Mouse (Mus musculus): ENCODE data around the gene Sptssa.

Gene Sptssa

DNA sequence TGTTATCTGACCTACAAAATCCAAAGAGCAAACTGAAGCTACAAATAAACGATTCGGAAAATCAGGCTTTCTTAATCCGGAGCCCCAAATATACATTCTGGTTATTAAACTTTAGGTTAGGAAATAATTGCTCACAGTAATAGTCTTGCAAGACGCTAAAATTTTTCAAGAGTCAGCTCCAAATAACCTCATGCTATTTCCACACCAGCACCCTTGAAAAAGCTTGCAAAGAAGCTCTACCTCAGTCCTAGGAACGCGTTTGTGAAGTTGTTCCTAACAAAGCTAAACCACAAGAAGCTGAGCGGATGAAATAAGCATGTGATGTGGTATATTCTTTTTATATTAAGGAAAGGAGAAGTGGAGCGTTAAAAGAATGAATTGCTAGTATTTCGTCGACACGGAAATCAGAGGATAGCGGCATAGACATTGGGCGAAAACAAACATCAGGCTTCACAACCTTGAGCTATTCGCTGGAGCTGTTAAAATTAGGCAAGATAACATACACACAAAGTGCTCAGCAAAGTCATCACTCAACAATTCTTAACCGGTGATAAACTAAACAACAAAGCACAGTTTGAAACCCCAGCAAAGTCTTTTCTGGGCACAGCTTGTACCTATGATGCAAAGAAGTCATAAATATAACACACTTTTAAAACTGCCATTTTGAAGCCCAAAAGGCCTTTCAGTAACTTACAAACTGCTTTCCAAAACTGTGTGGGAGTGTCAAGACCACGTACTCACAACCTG, 908 bp downstream of the Sptssa start:
- peak; percentile 55 for DNase-seq (ENCODE audit: low read depth)

- DNase-seq (ENCODE audit: low read depth), result peak; percentile 23
Measured at GRCm38 (mm10) chr12:54654741-54655140, 1.6 kb downstream of the Sptssa start.

GRCm38 (mm10) chr12:54654141-54654540, 2.2 kb downstream of the Sptssa start:
- DNase-seq (ENCODE audit: low read depth), result no peak

GRCm38 (mm10) chr12:54652346-54652745, 4.0 kb downstream of the Sptssa start:
- DNase-seq (ENCODE audit: low read depth), result peak; percentile 29

GRCm38 (mm10) chr12:54651820-54652219, 4.6 kb downstream of the Sptssa start:
- peak; percentile 36 for DNase-seq (ENCODE audit: low read depth)

GRCm38 (mm10) chr12:54651158-54651557, 5.2 kb downstream of the Sptssa start:
- DNase-seq (ENCODE audit: low read depth), result no peak

GRCm38 (mm10) chr12:54644947-54645346, 11.4 kb downstream of the Sptssa start:
- DNase-seq (ENCODE audit: low read depth), result peak; percentile 25

DNA sequence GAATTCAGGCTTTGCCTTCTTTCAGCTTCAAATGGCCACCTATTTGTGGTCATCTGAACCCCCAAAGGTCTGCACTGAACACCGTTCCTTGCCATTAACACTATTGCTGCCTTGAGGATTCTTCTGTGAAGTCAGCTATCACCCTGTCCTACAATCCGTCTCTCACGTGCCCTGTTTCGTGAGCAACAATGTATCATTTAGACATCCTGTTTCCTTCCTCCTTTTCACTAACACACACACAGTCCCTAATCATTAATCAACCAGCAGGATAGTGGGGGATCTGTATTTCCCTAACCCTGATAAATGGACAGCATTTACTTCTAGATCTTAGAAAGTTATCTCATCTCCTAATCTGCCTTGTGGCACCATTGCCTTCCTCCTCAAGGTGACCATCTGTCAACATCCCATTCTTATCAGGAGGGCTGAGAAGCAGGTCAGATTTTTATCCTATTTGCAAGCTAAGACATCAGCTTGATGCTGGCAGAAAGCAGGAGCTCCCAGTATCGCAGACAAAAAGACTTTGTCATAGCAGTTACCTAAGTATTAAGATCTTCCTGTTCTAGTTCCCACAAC, 13.0 kb downstream of the Sptssa start:
- no peak for DNase-seq (ENCODE audit: low read depth)

DNA sequence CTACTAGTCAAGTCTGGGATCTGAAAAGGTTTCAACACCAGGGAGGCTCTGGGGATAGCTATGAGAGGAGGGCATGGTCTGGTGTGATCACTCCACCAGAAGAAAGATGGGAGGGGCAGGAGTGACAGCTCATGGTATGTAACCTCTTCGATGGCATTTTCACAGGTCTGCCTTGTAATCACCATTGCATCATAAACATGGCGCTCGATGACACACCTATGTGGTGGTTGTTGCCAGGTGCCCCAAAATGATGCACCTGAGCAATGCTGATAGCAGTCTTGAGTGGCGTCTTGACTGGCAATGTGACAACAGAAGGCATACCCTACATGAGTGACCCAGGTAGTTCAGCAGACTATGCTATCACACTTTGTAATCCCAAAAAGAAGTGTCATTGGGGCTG, 15.0 kb downstream of the Sptssa start:
- no peak for DNase-seq (ENCODE audit: low read depth)

DNA sequence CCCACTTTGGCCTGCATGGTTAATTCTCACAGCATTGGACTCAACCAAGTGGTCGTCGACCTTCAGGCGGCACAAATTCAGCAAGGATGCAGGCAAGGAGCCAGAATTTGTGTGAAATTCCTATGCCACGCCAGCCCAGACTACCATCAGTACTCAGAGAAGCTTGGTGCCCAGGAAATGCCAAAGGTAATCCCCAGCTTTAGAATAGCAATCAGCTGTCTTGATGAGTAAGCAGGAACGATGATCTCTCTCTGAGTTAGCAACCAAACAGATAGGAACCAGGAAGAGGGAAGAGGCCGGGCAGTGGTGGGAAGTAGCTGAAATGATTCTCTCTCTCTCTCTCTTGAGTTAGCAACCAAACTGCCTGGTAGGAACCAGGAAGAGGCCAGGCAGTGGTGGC, 16.1 kb downstream of the Sptssa start:
- DNase-seq (ENCODE audit: low read depth), result no peak

DNA sequence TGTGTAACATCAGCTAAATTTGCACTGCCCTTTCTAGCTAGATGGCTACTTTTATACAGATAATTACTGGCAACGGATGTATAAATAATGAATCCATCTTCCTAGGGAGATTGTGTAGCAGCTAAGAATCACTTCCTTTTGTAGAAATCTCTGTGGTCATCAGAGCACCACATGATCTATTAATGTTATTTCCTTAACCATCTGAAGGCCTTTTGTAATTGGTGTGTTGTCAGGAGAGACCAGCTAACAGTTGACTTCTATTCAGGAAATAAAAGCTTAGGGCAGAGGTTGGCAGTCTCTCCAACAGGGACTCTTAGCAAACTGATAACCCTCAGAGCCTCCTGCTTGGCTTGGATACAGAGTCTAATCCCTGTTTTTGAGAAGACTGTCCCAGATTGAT, 19.3 kb downstream of the Sptssa start:
- DNase-seq (ENCODE audit: low read depth), result no peak

GRCm38 (mm10) chr12:54632141-54632540, 24.2 kb downstream of the Sptssa start:
- no peak for DNase-seq (ENCODE audit: low read depth)

- no peak for DNase-seq (ENCODE audit: low read depth)
Measured at GRCm38 (mm10) chr12:54621942-54622341, 34.4 kb downstream of the Sptssa start.

DNA sequence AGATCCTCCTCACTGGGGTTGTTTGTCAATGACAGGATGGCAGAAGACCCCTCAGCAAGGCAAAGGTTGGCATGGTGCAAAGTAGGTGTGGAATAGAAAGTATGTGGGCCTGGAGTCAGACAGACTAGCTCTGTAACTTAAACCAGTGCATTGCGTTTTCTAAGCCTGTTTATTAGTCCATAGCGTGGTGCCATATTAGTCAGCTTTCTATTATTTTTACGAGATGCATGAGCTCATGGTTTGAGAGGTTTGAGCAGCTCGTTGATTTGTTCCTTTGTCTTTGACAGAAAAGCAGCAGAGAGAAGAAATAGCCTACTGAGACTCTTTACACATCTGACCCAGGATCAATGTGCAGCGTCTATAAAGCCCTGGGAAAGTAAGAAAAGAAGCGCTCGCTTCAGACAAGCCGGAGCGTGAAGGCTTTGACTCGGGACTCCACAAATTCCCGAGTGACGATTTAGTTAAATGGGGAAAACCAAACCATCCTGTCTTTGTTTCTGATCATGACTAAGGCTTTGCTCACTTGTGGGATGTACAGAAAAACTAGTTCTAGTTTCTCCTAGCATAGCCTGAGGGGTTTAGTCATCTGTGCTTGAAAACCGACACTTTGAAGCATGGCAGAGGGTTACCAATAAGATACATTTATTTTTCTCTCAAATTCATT, 36.2 kb downstream of the Sptssa start:
- DNase-seq (ENCODE audit: low read depth), result no peak

DNA sequence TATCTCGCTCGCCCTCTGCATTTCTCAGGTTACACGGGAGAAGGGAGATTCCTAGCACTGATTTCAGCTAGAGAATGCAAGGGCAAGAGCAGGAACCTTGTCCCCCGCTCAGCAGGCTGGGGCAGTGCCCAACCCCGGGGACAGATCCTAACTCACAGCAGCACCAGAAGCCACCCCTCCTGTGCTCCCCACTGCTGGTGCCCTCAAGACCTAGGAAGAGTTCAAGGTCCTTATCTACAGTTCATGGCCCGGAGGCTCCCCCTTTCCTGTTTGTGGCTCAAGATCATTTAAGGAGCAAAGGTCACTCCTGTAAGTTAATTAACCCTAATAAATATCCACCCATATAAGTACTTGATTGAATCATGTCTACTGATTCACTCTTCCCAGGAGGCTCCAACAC, 47.4 kb downstream of the Sptssa start:
- DNase-seq (ENCODE audit: low read depth), result no peak

DNA sequence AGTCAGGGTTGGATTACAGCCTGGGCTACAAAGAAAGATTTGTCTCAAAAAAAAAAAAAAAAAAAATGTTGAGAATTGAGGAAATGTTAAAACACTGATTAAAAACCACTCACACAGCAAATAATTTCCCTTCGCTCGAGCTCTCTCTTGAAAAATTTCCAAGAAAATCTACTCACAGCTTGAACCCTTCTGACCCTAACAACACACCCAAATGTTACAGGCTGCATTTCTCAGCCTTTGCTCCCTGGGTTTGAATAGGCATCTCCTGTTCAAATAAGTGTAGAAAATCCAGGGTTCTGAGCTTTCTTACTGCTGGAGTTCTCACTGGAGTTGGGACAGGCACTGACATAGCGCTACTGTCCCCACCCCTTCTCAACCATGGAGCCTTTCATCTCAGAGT, 51.2 kb downstream of the Sptssa start:
- no peak for DNase-seq (ENCODE audit: low read depth)

DNA sequence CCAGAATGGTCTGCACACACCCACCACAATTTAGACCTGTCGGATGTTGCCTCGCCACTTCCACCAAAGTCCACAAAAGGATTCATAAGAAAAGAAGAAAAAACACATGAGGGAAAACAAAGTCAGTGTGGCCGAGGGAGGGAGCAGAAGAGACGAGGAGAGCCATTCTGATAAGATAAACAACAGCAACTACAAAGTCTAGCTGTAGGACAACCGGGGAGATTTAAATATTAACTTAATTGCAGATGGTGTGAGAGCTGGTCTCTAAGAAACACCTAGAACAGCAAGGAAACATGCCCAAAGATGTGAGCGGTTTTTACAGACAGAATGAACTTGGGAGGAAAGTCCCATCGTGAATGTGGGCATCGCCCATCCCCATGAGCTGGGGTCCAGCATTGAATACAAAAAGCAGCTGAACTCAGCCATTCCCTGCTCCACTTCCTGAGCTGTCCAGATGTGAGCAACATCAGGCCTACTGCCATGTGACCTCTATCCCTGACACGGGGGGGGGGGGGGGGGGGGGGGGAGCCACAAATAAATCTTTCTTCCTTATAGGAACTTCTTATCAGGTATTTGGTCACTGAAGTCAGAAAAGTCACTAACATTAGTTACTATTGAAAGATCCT, 52.7 kb downstream of the Sptssa start:
- no peak for DNase-seq (ENCODE audit: low read depth)

DNA sequence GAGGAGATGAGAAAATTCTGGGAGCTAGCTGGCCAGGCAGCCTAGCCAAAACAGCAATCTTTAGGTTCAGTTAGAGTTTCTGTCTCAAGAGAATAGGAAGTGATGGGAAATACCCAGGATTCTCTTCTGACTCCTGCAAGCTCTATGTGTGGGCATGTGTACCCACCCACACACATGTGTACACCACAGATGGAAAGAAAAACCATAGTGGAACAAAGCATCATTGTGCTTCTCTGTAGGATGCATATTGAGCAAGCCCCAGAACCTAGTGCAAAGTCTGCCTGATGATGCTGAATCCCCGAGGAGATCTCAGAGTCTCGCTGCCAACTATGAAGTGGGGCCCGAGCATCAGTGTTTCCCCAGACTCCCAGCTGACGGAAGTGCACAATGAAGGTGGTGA, 55.9 kb downstream of the Sptssa start:
- no peak for DNase-seq (ENCODE audit: low read depth)

DNA sequence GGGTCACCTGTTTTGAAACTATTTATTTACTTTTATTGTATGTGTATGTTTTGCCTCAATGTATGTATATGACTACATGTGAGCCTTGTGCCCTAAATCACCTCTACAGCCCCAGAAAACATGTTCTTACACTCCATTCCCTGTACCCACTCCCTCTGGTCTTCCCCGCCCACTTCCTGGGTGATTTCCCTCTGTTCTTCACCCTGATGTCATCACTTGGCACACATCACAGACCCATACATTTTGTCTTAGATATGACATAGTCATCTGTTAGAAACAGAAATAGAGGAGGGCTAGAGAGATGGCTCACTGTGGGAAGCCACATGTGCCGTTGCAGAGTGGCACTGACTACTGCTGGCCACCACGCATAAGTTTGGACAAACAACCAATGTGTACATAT, 58.0 kb downstream of the Sptssa start:
- DNase-seq (ENCODE audit: low read depth), result peak; percentile 29

- no peak for DNase-seq (ENCODE audit: low read depth)
Measured at GRCm38 (mm10) chr12:54596715-54597114, 59.7 kb downstream of the Sptssa start.
